Mouse (Mus musculus) midbrain, embryonic 13.5 days (tissue): ENCODE measurements around the gene Iqcn. TPM values are rescaled to one million over a fixed set of nuclear protein-coding genes. Genes with fewer than 3 reads are reported as not detected.
A peak's percentile ranks its signal among the peaks of the same experiment; 100 is the strongest.

ENCODE experiments used
- ATAC-seq: fragments of 200-750 bp; cut with Nextera tagmentation; 2 replicates; pipeline ENCODE4 v1.8.0; 2017; ENCODE audit warnings: mild to moderate bottlenecking, moderate TSS enrichment, moderate library complexity
- H3K27ac ChIP-seq: fragments of 300-500 bp; sonication (generic); 2 replicates; pipeline ENCODE4 v1.5.1; 2015; ENCODE audit warnings: inconsistent platforms, mild to moderate bottlenecking, moderate library complexity
- H3K27me3 ChIP-seq: fragments of 300-500 bp; sonication (generic); 2 replicates; pipeline ENCODE4 v1.6.1; 2015; ENCODE audit warnings: mild to moderate bottlenecking, inconsistent platforms
- H3K36me3 ChIP-seq: fragments of 300-500 bp; sonication (generic); 2 replicates; pipeline ENCODE4 v1.6.1; 2015; ENCODE audit warnings: mild to moderate bottlenecking, inconsistent platforms
- H3K4me1 ChIP-seq: fragments of 300-500 bp; sonication (generic); replicated peaks from 2 replicates; pipeline ENCODE4 v1.6.1; 2015; ENCODE audit warnings: inconsistent platforms
- H3K4me2 ChIP-seq: fragments of 300-500 bp; sonication (generic); replicated peaks from 2 replicates; pipeline ENCODE4 v1.6.1; 2015; ENCODE audit warnings: moderate library complexity, mild to moderate bottlenecking, inconsistent platforms
- H3K4me3 ChIP-seq: fragments of 300-500 bp; sonication (generic); replicated peaks from 2 replicates; pipeline ENCODE4 v1.5.1; 2015; ENCODE audit warnings: mild to moderate bottlenecking, inconsistent platforms
- H3K9ac ChIP-seq: fragments of 300-500 bp; sonication (generic); replicated peaks from 2 replicates; pipeline ENCODE4 v1.6.1; 2015; ENCODE audit warnings: mild to moderate bottlenecking, inconsistent platforms
- H3K9me3 ChIP-seq: fragments of 300-500 bp; sonication (generic); 2 replicates; pipeline ENCODE4 v1.6.1; 2016; ENCODE audit warnings: mild to moderate bottlenecking, inconsistent platforms
- WGBS: fragments of 180-500 bp; shearing (Covaris S2); methylation state at CpG from one replicate; pipeline ENCODE4 v1.1.7; 2015; 5-methylcytosine and 5-hydroxymethylcytosine counted together
- polyA plus RNA-seq: library from polyadenylated mRNA; unstranded; fragments of >200 nt; fragmentation: Nextera tagmentation; extraction: Ambion mirVana; gene quantifications from 2 replicates; pipeline ENCODE4 v1.2.1, GENCODE M21; 2015

The Iqcn gene
- polyA plus RNA-seq, 1 experiment from 2014 or later, result 0.07 TPM

DNA sequence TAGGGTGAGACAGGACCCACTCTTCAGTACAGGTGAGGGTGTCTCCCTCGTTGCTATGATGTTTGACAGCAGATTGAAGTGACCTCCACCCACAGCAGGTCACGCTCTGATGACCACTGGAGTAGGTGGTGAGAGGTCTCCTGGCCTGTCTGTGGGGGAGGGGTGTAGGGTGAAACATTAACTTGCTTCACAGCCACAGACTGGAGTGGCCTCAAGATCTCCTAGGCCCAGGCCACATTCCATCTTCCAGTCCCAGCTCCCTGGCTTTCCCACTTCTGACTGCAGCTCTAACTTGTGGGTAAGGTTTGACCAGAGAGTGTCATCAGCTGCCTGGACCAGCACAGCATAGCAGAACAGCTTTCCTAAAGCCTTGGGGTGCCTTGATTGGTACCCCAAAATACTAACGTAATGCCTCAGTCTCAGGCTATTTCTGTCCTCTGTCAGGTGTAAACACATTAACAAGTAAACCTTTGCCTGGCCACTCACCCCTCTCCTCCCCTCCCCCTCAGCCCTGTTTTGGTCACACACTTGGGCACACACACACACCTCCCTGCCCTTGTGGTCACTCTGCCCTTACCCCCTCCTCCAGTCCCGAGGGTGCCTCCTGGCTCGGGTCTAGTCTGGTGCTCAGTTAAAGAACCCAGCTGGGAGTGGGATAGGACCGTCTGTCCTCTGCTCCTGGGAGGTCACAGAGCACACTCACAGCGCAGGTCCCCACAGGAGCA, 20.4 kb downstream of the Iqcn start, which contains the start of gene Pde4c:
Gene Pde4c (plus strand): TSS at position 235 of the 725 bp plus-strand sequence.
- 70% methylated on average over 7 of the region's 7 CpGs for WGBS

DNA sequence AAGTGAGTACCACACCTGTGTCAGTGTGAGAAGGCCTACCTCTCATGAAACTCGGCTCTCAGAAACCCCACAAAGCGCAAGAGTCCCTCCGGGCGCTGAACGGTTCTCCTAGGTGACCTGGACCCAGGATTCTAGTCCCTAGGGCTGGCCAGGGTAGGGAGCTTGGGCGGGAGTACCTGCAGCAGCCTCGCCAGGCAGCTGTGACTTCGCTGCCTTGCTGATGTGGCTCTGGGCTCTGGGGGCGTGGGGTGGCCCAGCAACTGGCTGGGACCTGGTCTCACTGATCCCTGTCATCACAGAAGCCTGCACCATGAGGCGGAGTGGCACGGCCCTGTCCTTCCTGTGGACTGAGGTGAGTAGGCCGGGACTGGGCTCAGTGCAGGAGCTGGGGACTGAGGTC, 21.0 kb downstream of the Iqcn start:
- no peak for ATAC-seq
- H3K9me3 ChIP-seq, result no peaks in the 10 kb centered on the region
- H3K9ac ChIP-seq, result 0 out of 2 replicates have a peak overlapping the region, but pooled peaks have one; percentile 28
- H3K27ac ChIP-seq, result no peak overlapping the region
- WGBS, result 85% methylated on average over 12 of the region's 12 CpGs
- no peaks in the 10 kb centered on the region for H3K4me1 ChIP-seq
- H3K27me3 ChIP-seq, result peaks cover 38% of the 10 kb centered on the region
- H3K4me2 ChIP-seq, result no peak overlapping the region
- no peaks in the 10 kb centered on the region for H3K36me3 ChIP-seq
- no peak overlapping the region for H3K4me3 ChIP-seq

More for the DNA sequence above, 20.4 kb downstream of the Iqcn start, which contains the start of gene Pde4c:
- Histone ChIP-seq H3K9me3 (no peaks in the 10 kb centered on the region), H3K27me3 (peaks cover 33% of the 10 kb centered on the region), H3K36me3 (no peaks in the 10 kb centered on the region), H3K4me2 (no peak within 1 kb of the TSS), H3K4me1 (no peaks in the 10 kb centered on the region), H3K27ac (no peak within 1 kb of the TSS), H3K4me3 (no peak within 1 kb of the TSS), H3K9ac (0 out of 2 replicates have a peak within 1 kb of the TSS, but pooled peaks have one; percentile 28)
- no peak for ATAC-seq

DNA sequence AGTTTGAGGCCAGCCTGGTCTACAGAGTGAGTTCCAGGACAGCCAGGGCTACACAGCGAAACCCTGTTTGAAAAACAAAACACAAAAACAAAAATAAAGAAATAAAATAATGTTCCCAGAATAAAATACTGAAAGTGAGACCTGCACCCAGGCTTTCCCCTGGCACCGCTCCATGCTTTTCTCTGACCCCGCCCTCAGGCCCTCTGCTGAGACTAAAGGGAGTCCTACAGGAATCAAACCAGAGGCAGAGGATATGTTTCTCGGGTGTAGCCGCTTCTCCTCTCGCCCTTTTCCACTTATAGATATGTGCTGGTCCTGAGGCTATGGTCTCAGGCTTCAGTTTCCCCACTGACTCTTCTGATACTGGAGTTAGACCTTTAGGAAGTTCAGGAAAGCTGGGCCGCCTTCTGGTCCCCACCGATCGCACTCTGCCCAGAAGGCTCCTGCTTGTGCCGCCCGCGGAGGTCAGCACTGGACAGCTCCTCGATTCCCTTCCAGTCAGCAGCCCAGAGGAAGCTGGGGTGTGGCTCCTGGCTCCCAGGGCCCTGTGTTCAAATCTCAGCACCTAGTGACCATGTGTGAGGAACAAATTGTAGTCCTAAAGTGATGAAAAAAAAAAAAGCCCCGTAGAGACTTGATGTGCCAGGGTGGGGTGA, 22.7 kb downstream of the Iqcn start:
- Histone ChIP-seq H3K4me3 (no peak overlapping the region), H3K27ac (no peak overlapping the region), H3K4me2 (no peak overlapping the region), H3K36me3 (no peaks in the 10 kb centered on the region), H3K4me1 (peaks cover 6% of the 10 kb centered on the region; the same call in 1 of the 2 replicates), H3K27me3 (peaks cover 49% of the 10 kb centered on the region), H3K9me3 (no peaks in the 10 kb centered on the region), H3K9ac (no peak overlapping the region)
- ATAC-seq, result no peak
- 31% methylated on average over 14 of the region's 14 CpGs for WGBS

DNA sequence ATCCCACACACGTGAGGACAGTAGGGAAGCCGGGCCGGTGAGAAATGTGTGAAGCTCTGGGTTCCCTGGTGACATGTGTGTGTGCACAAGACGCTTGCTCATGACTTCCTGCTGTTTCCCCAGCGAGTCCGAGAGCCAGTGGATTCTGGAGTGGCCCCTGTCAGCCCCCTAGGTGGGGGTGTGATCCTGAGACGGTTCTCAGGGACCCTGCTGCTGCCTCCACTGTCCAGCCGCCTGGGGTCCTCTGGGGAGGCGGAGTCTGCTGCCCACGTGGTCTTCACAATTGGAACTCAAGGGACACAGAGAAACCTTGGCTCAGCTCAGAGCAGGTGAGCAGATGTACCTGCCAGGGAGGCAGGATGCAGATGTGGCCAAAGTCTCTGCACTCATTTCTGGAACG, 23.5 kb downstream of the Iqcn start:
- Histone ChIP-seq H3K9ac (0 out of 2 replicates have a peak overlapping the region, but pooled peaks have one; percentile 2), H3K27me3 (peaks cover 52% of the 10 kb centered on the region), H3K27ac (no peak overlapping the region), H3K4me2 (no peak overlapping the region), H3K4me3 (no peak overlapping the region), H3K9me3 (no peaks in the 10 kb centered on the region), H3K4me1 (peaks cover 6% of the 10 kb centered on the region; the same call in 1 of the 2 replicates), H3K36me3 (no peaks in the 10 kb centered on the region)
- no peak for ATAC-seq
- WGBS, result 50% methylated on average over 11 of the region's 11 CpGs

DNA sequence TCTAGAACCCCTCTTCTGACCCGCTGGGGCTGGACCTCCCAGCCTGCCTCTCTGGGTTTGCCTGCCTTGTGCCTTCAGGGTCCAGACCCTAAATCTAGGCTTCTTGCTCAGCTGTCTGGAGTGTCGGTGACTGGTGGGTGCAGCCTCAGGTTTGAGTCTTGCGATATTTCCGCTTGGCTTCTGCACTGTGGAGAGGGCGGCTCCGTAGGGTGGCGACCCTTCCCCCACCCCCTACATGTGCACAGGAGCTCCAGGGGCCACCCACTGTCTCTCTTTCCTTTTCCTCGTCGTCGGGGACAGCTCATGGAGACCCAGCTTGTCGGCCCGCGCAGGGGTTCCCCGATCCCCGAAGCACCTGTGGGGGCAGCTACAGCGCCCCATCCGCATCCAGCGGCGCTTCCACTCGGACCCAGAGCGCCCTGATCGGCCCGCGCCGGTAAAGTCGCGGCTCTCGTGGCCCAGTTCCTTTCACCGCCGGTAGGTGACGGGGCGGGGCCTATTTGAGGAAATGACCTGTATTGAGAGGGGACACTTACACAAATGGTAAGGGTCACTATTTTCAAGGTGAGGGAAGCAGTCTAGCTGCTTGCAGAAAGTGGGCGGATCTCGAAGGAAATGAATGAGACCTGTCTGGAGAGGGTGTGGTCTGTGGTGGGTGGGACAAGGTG, 26.7 kb downstream of the Iqcn start:
- Histone ChIP-seq H3K4me1 (peaks cover 6% of the 10 kb centered on the region; the same call in 1 of the 2 replicates), H3K9ac (peak overlapping the region; percentile 46), H3K4me3 (peak overlapping the region; percentile 16), H3K36me3 (no peaks in the 10 kb centered on the region), H3K4me2 (peak overlapping the region; percentile 41), H3K27me3 (peaks cover 65% of the 10 kb centered on the region), H3K9me3 (no peaks in the 10 kb centered on the region), H3K27ac (no peak overlapping the region)
- ATAC-seq, result peak; percentile 60
- 4% methylated on average over 34 of the region's 34 CpGs for WGBS

DNA sequence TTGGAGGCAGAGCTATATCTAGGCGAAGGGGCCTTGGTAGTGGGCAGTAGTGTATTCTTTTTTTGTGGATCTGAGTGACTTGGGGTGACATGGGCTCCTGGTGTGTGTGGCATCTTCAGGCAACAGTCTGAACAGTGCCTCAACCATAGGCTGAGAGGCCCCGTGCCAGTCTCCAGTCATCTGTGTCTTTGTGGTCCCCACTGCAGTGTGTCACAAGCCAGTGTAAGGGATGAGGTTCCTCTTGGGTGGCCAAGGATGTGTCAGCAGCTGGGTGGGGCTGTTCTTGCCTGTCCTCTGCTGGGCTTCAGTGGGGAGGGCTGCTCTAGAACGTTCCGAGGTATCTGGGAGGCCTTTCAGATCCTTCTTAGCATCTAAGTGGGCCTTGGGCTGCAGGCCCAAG, 27.7 kb downstream of the Iqcn start:
- no peak for ATAC-seq
- H3K4me2 ChIP-seq, result no peak overlapping the region
- H3K9me3 ChIP-seq, result no peaks in the 10 kb centered on the region
- no peak overlapping the region for H3K9ac ChIP-seq
- H3K4me1 ChIP-seq, result peaks cover 6% of the 10 kb centered on the region; the same call in 1 of the 2 replicates
- no peak overlapping the region for H3K27ac ChIP-seq
- peaks cover 63% of the 10 kb centered on the region for H3K27me3 ChIP-seq
- no peaks in the 10 kb centered on the region for H3K36me3 ChIP-seq
- WGBS, result 85% methylated on average over 4 of the region's 4 CpGs
- no peak overlapping the region for H3K4me3 ChIP-seq

DNA sequence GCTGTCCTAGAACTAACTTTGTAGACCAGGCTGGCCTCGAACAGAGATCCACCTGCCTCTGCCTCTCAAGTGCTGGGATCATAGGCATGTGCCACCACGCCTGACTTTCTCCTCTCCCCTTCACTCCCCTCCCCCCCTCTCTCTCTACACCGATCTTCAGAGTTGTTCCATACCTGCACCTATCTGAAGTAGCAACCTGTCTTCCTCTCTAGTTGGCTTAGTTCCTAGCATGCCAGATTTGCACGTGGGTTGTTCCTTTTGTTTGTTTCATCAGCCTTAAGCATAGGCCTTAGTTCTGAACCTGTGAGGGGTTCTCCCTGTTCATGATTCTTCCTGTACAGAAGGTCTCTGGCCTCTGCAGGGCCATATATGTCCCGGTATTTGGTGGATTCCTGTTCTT, 34.4 kb downstream of the Iqcn start:
- ATAC-seq, result no peak
- Histone ChIP-seq H3K27ac (no peak overlapping the region), H3K4me3 (no peak overlapping the region), H3K9me3 (no peaks in the 10 kb centered on the region), H3K4me1 (peaks cover under 1% of the 10 kb centered on the region; the same call in 1 of the 2 replicates), H3K9ac (no peak overlapping the region), H3K4me2 (no peak overlapping the region), H3K27me3 (peaks cover 45% of the 10 kb centered on the region), H3K36me3 (no peaks in the 10 kb centered on the region)
- WGBS, result 78% methylated on average over 5 of the region's 5 CpGs

DNA sequence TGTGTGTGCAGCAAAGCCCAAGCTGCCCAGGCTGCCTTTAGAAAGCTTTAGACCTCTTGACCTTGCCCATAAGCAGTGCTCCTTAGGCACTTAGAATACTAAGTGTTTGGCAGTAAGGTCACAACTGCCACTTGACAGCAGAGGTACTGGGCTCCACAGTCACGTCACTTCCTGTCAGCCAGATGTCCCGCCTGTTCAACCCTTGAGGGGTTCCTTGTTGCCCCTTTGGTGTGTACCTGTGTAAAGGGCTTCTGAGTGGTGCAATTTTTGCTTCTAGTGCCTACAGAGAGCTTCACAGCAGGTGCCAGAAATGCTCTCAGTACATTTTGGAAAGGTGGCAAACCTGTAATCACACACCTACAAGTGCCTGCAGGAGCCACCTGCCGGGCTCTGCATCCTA, 35.0 kb downstream of the Iqcn start:
- 73% methylated on average over 3 of the region's 3 CpGs for WGBS
- no peaks in the 10 kb centered on the region for H3K36me3 ChIP-seq
- H3K4me2 ChIP-seq, result no peak overlapping the region
- no peak overlapping the region for H3K9ac ChIP-seq
- no peaks in the 10 kb centered on the region for H3K9me3 ChIP-seq
- no peak overlapping the region for H3K4me3 ChIP-seq
- H3K27me3 ChIP-seq, result peaks cover 46% of the 10 kb centered on the region
- H3K4me1 ChIP-seq, result peaks cover 5% of the 10 kb centered on the region
- H3K27ac ChIP-seq, result no peak overlapping the region
- no peak for ATAC-seq

DNA sequence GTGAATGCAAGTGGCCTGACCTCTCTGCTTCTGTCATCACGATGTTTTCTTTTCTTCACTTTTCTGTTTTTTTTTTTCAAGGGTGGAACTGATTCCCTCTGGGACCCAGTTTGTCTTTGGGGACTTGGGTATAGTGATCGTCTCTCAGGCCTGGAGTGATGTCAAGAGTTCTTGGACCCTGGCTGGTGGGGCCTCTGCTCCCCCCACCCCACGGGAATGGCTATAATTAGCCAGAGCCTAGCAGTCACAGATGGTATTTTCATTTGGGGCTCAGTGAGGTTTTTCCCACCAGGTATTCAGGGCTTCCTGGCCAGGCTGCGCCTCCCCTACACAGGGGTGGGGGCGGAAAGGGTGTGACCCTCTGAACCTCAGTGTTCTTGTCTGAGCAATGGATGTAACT, 38.4 kb downstream of the Iqcn start:
- H3K27ac ChIP-seq, result no peak overlapping the region
- no peaks in the 10 kb centered on the region for H3K9me3 ChIP-seq
- WGBS, result 75% methylated on average over 5 of the region's 5 CpGs
- H3K9ac ChIP-seq, result no peak overlapping the region
- no peak overlapping the region for H3K4me2 ChIP-seq
- no peak for ATAC-seq
- H3K27me3 ChIP-seq, result peaks cover 79% of the 10 kb centered on the region
- peaks cover 17% of the 10 kb centered on the region for H3K4me1 ChIP-seq
- H3K4me3 ChIP-seq, result no peak overlapping the region
- H3K36me3 ChIP-seq, result no peaks in the 10 kb centered on the region

DNA sequence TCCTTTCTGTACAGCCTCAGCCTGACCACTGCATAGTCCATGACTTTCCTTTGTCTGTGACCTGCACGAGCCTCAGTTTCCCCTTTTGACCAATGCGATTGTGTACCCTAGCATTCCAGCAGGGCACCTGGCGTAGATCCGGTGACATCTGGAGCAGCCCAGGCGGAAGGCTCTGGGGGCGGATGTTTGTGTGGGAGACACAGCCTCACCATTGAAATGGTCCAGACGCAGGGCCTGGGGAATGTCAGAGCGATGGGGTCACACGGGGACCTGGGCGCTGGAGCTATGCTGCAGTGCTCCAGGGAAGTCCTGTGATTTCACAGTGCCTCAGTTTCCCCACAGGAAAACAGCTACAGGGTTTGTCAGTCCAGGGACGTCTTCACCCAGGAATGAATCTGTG, 38.9 kb downstream of the Iqcn start:
- Histone ChIP-seq H3K4me1 (peaks cover 17% of the 10 kb centered on the region), H3K9ac (no peak overlapping the region), H3K27ac (no peak overlapping the region), H3K4me3 (no peak overlapping the region), H3K36me3 (no peaks in the 10 kb centered on the region), H3K4me2 (no peak overlapping the region), H3K9me3 (no peaks in the 10 kb centered on the region), H3K27me3 (peaks cover 81% of the 10 kb centered on the region)
- 72% methylated on average over 11 of the region's 11 CpGs for WGBS
- ATAC-seq, result no peak

DNA sequence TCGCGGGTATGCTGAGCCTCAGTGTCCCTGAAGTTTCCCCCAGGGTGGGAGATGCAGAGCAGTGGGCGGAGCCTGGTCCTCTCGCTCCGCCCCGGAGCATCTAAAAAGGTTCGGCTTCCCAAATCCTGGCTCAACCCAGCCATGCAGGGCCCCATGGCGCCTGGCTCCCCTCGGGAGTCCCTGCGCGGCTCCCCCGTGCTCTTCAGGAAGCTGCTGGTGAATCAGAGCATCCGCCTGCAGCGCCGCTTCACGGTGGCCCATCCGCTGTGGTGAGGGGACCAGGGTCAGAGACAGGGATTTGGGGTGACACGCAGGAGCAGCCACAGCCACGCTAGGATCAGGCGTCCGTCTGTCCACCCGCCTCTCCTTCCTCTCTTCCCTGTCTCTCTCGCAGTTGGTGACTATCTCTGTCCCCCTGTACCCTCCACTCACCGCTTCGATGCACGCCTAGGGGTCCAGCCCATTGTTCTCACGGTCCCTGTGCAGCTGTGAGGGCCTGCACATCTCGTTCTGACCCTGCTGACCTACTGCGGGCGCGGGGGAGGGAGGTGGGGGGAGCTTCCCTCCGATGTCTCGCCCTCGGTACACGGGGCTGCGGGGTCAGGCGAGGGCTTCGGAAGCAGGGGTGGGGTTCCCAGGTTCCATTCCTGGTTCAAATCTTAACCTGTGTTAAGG, 39.9 kb downstream of the Iqcn start:
- peak; percentile 29 for ATAC-seq
- H3K27me3 ChIP-seq, result peaks cover 84% of the 10 kb centered on the region
- peak overlapping the region; percentile 48 for H3K9ac ChIP-seq
- H3K4me2 ChIP-seq, result peak overlapping the region; percentile 52
- H3K36me3 ChIP-seq, result no peaks in the 10 kb centered on the region
- peaks cover 17% of the 10 kb centered on the region for H3K4me1 ChIP-seq
- H3K9me3 ChIP-seq, result no peaks in the 10 kb centered on the region
- 2% methylated on average over 38 of the region's 38 CpGs for WGBS
- H3K27ac ChIP-seq, result no peak overlapping the region
- peak overlapping the region; percentile 10 for H3K4me3 ChIP-seq
